Mouse (Mus musculus): ENCODE results near the gene Kdelr2.

- TF ChIP-seq MAFK (IDR thresholded peaks at IDR 0.05; ENCODE audit: insufficient read depth, low read depth, low read length): no peak
- no peak for TF ChIP-seq ZC3H11A (IDR thresholded peaks at IDR 0.05; ENCODE audit: borderline replicate concordance, low read depth, low read length)
Measured at GRCm38 (mm10) chr5:143386797-143387621, 16.6 kb upstream of the Kdelr2 start.

Measured in ES-E14 (cell line).